Mouse (Mus musculus) liver, embryonic 12.5 days (tissue): ENCODE results near the gene Olfr324. TPM values are rescaled to one million over a fixed set of nuclear protein-coding genes. Genes with fewer than 3 reads are reported as not detected.

ENCODE experiments used
- ATAC-seq: fragments of 200-750 bp; cut with Nextera tagmentation; 2 replicates; pipeline ENCODE4 v1.8.0; 2017; ENCODE audit warnings: moderate number of reproducible peaks, mild to moderate bottlenecking, moderate library complexity
- H3K27ac ChIP-seq: fragments of 300-500 bp; sonication (generic); 2 replicates; pipeline ENCODE4 v1.5.1; 2016; ENCODE audit warnings: mild to moderate bottlenecking
- H3K27me3 ChIP-seq: fragments of 300-500 bp; sonication (generic); replicated peaks from 2 replicates; pipeline ENCODE4 v1.6.1; 2016; ENCODE audit warnings: mild to moderate bottlenecking, moderate library complexity
- H3K36me3 ChIP-seq: fragments of 300-500 bp; sonication (generic); 2 replicates; pipeline ENCODE4 v1.6.1; 2016; ENCODE audit warnings: mild to moderate bottlenecking, moderate library complexity
- H3K4me1 ChIP-seq: fragments of 300-500 bp; sonication (generic); 2 replicates; pipeline ENCODE4 v1.6.1; 2016
- H3K4me2 ChIP-seq: fragments of 300-500 bp; sonication (generic); 2 replicates; pipeline ENCODE4 v1.6.1; 2016; ENCODE audit warnings: mild to moderate bottlenecking, moderate library complexity
- H3K4me3 ChIP-seq: fragments of 300-500 bp; sonication (generic); 2 replicates; pipeline ENCODE4 v1.5.1; 2016; ENCODE audit warnings: mild to moderate bottlenecking, moderate library complexity
- H3K9ac ChIP-seq: fragments of 300-500 bp; sonication (generic); 2 replicates; pipeline ENCODE4 v1.6.1; 2016; ENCODE audit warnings: mild to moderate bottlenecking, moderate library complexity
- H3K9me3 ChIP-seq: fragments of 300-500 bp; sonication (generic); replicated peaks from 2 replicates; pipeline ENCODE4 v1.6.1; 2016; ENCODE audit warnings: mild to moderate bottlenecking, moderate library complexity
- WGBS: fragments of 180-500 bp; shearing (Covaris S2); methylation state at CpG from one replicate; pipeline ENCODE4 v1.1.7; 2016; ENCODE audit not compliant: insufficient replicate concordance; 5-methylcytosine and 5-hydroxymethylcytosine counted together
- polyA plus RNA-seq: library from polyadenylated mRNA; unstranded; fragments of >200 nt; fragmentation: Nextera tagmentation; extraction: Ambion mirVana; gene quantifications from 2 replicates; pipeline ENCODE4 v1.2.1, GENCODE M21; 2016

Olfr324 gene
- not detected in 2 replicates for polyA plus RNA-seq

- H3K4me3 ChIP-seq, result no peak within 1 kb of the TSS
- no peaks in the 10 kb centered on the region for H3K9me3 ChIP-seq
- H3K4me1 ChIP-seq, result peaks cover 8% of the 10 kb centered on the region; the same call in 1 of the 2 replicates
- H3K4me2 ChIP-seq, result no peak within 1 kb of the TSS
- WGBS, result 62% methylated on average over 6 of the region's 6 CpGs
- H3K9ac ChIP-seq, result no peak within 1 kb of the TSS
- no peak within 1 kb of the TSS for H3K27ac ChIP-seq
- ATAC-seq, result no peak
- no peaks in the 10 kb centered on the region for H3K36me3 ChIP-seq
- H3K27me3 ChIP-seq, result no peaks in the 10 kb centered on the region
Measured at GRCm38 (mm10) chr11:58594814-58595213, at the start of gene Olfr324. TSS of gene Olfr324 (plus strand) at chr11:58595114.

DNA sequence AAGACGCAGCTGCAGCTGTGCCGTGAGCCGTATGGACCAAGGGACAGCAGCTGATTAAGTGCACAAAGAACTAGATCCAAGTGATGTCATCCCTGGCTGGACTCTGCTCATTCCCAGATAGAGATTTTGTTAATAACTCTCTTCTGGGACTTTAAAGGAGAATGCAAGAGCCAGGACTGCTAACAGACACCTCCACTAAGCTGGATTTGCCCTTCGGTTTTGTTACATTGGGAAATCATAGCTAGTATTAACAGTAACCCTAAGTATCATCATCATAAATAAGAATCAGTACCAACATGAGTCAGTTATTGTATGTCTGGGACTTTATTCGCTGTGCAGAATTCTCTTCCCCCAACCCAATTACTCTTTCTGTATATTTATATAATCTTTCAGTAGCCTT, 48.6 kb upstream of the Olfr324 start, which contains the start of gene Olfr329-ps:
Gene Olfr329-ps, minus strand, starts transcription at position 101 of the 400 bp plus-strand sequence.
- no peak within 1 kb of the TSS for H3K9ac ChIP-seq
- ATAC-seq, result no peak
- no peak within 1 kb of the TSS for H3K4me2 ChIP-seq
- no peaks in the 10 kb centered on the region for H3K36me3 ChIP-seq
- H3K9me3 ChIP-seq, result no peaks in the 10 kb centered on the region
- 66% methylated on average over 5 of the region's 5 CpGs for WGBS
- H3K4me3 ChIP-seq, result no peak within 1 kb of the TSS
- no peaks in the 10 kb centered on the region for H3K27me3 ChIP-seq
- no peak within 1 kb of the TSS for H3K27ac ChIP-seq
- no peaks in the 10 kb centered on the region for H3K4me1 ChIP-seq

DNA sequence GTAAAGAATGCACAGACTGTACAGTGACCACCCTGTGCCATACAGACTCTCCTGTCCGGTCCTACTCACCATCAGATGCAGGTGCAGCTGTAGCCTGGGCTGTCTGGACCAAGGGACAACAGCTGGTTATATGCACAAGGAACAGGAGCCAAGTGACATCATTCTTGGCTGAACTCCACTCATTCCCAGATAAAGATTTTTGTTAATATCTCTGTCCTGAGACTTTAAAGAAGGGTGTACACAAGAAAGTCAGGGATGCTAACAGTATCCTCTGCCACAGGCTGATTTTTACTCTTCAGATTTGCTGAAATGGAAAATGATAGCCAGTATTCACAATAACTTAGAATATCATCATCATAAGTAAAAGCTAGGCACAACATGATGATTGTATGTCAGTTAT, 39.4 kb upstream of the Olfr324 start, which contains the start of gene Olfr328:
Gene Olfr328, minus strand, starts transcription at position 101 of the 400 bp plus-strand sequence.
- H3K4me2 ChIP-seq, result no peak within 1 kb of the TSS
- WGBS, result 55% methylated on average over 1 of the region's 1 CpGs
- ATAC-seq, result no peak

GRCm38 (mm10) chr11:58570405-58570804, 24.5 kb upstream of the Olfr324 start, which contains the start of gene Olfr224:
TSS of gene Olfr224 (minus strand) at chr11:58570553.
- no peaks in the 10 kb centered on the region for H3K4me1 ChIP-seq
- no peak for ATAC-seq
- H3K27ac ChIP-seq, result no peak within 1 kb of the TSS
- H3K36me3 ChIP-seq, result no peaks in the 10 kb centered on the region
- WGBS, result 62% methylated on average over 5 of the region's 5 CpGs
- no peak within 1 kb of the TSS for H3K4me3 ChIP-seq
- H3K9ac ChIP-seq, result no peak within 1 kb of the TSS
- no peaks in the 10 kb centered on the region for H3K9me3 ChIP-seq
- no peaks in the 10 kb centered on the region for H3K27me3 ChIP-seq
- no peak within 1 kb of the TSS for H3K4me2 ChIP-seq

More for the DNA sequence above, 39.4 kb upstream of the Olfr324 start, which contains the start of gene Olfr328:
- no peak within 1 kb of the TSS for H3K27ac ChIP-seq
- H3K4me3 ChIP-seq, result no peak within 1 kb of the TSS
- H3K4me1 ChIP-seq, result no peaks in the 10 kb centered on the region
- H3K27me3 ChIP-seq, result no peaks in the 10 kb centered on the region; the same call in 1 of the 2 replicates
- no peaks in the 10 kb centered on the region for H3K9me3 ChIP-seq
- no peak within 1 kb of the TSS for H3K9ac ChIP-seq
- H3K36me3 ChIP-seq, result no peaks in the 10 kb centered on the region

- H3K36me3 ChIP-seq, result no peaks in the 10 kb centered on the region
- 71% methylated on average over 1 of the region's 1 CpGs for WGBS
- no peaks in the 10 kb centered on the region for H3K9me3 ChIP-seq
- no peak within 1 kb of the TSS for H3K9ac ChIP-seq
- H3K27me3 ChIP-seq, result peaks cover 4% of the 10 kb centered on the region
- H3K27ac ChIP-seq, result no peak within 1 kb of the TSS
- H3K4me3 ChIP-seq, result no peak within 1 kb of the TSS
- no peaks in the 10 kb centered on the region for H3K4me1 ChIP-seq
- no peak for ATAC-seq
- H3K4me2 ChIP-seq, result no peak within 1 kb of the TSS
Measured at GRCm38 (mm10) chr11:58577430-58577829, 17.5 kb upstream of the Olfr324 start, which contains the start of gene Olfr325. TSS of gene Olfr325 (plus strand) at chr11:58577730.

DNA sequence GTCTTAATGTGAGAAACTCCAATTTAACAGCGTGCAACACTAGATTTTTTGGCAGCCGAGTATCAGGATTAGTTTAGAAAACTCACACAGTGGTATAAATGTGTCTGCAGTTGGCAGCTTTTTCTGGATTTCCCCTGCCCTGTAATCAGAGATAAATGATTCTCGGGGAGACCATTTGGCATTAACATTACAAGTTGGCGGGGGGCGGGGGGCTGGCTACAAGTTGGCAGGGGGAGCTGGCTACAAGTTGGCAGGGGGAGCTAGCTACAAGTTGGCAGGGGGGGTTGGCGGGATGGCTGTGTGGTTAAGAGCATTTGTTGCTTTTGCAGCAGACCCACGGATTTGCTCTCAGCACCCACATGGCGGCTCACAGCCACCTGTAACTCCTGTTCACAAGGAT, 16.3 kb upstream of the Olfr324 start:
- Histone ChIP-seq H3K36me3 (no peaks in the 10 kb centered on the region), H3K9ac (no peak overlapping the region), H3K4me3 (no peak overlapping the region), H3K4me1 (no peaks in the 10 kb centered on the region), H3K27ac (no peak overlapping the region), H3K27me3 (peaks cover 4% of the 10 kb centered on the region), H3K4me2 (no peak overlapping the region), H3K9me3 (no peaks in the 10 kb centered on the region)
- no peak for ATAC-seq
- WGBS, result 62% methylated on average over 8 of the region's 8 CpGs

- peak; percentile 100 for ATAC-seq
- Histone ChIP-seq H3K27me3 (no peaks in the 10 kb centered on the region), H3K9me3 (no peaks in the 10 kb centered on the region), H3K9ac (peak overlapping the region; percentile 44; the same call in 1 of the 2 replicates), H3K4me2 (peak overlapping the region; percentile 54), H3K4me3 (peak overlapping the region; percentile 21; the same call in 1 of the 2 replicates), H3K36me3 (no peaks in the 10 kb centered on the region), H3K27ac (peak overlapping the region; percentile 90), H3K4me1 (peaks cover 38% of the 10 kb centered on the region)
- 29% methylated on average over 7 of the region's 7 CpGs for WGBS
Measured at GRCm38 (mm10) chr11:58587898-58588348, 7.0 kb upstream of the Olfr324 start.

DNA sequence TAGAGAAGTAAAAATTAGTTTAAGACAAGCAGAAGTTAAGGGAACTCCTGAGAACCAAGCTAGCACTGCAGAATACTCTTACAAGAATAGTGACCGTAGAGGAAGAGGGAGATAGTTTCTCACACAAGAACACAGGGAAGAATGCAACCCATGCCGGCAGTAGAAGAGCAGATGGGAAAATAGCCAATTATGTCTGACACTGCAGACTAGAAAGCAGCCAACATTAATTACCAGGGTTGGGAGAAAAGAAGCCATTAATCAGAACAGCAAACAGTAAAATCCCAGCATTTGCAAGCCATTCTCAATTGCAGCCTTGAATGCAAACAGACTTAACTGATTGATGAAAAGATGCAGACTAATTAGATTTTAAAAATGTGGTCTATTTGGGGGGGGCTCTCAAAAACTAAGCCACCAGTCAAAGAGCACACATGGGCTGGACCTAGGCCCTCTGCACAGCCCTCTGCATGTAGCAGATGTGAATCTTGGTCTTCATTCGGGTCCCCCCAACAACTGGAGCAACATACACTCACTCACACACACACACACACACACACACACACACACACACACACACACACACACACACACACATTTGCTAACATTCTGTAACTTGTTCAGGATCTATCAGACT, 6.2 kb upstream of the Olfr324 start:
- no peaks in the 10 kb centered on the region for H3K27me3 ChIP-seq
- 77% methylated on average over 3 of the region's 3 CpGs for WGBS
- peak overlapping the region; percentile 40; the same call in 1 of the 2 replicates for H3K27ac ChIP-seq
- no peak overlapping the region for H3K4me2 ChIP-seq
- no peaks in the 10 kb centered on the region for H3K36me3 ChIP-seq
- H3K9ac ChIP-seq, result no peak overlapping the region
- no peak for ATAC-seq
- peaks cover 38% of the 10 kb centered on the region for H3K4me1 ChIP-seq
- no peaks in the 10 kb centered on the region for H3K9me3 ChIP-seq
- H3K4me3 ChIP-seq, result no peak overlapping the region

DNA sequence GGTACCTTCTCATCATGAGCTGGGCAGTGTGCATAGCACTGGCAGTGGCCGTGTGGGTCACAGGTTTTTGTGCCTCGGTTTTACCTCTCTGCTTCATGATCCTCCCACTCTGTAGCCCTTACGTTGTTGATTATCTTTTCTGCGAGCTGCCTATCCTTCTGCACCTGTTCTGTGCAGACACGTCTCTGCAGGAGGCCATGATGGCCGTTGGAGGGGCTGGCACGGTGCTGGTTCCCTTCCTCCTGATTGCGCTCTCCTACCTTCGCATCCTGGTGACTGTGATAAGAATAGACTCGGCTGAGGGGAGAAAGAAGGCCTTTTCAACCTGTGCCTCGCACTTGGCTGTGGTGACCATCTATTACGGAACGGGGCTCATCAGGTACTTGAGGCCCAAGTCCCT, 2.9 kb downstream of the Olfr324 start:
- H3K4me3 ChIP-seq, result no peak overlapping the region
- WGBS, result 64% methylated on average over 13 of the region's 13 CpGs
- H3K27ac ChIP-seq, result no peak overlapping the region
- H3K9me3 ChIP-seq, result no peaks in the 10 kb centered on the region
- no peak overlapping the region for H3K9ac ChIP-seq
- no peaks in the 10 kb centered on the region for H3K36me3 ChIP-seq
- H3K4me2 ChIP-seq, result no peak overlapping the region
- ATAC-seq, result no peak
- peaks cover 3% of the 10 kb centered on the region; the same call in 1 of the 2 replicates for H3K4me1 ChIP-seq
- H3K27me3 ChIP-seq, result no peaks in the 10 kb centered on the region

DNA sequence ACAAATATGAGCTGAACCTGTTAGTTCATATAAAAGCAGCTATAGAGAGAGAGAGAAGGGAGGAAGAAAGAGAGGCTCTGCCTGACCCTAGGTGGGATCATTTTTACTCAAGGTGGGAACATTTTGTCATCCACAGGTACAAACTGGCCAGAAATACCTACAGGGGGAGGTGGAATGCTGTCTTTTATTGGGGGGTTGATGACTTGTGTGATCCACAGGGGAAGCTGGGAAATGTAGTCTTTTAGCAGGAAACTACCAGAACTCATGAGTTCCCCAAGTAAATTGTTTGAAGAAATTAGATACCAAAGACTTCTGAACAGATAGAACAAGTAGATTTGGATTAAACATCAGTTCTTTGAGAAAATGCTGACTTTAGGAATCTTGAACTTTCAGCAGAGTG, 7.1 kb downstream of the Olfr324 start:
- no peaks in the 10 kb centered on the region for H3K9me3 ChIP-seq
- H3K4me2 ChIP-seq, result no peak overlapping the region
- no peak overlapping the region for H3K9ac ChIP-seq
- no peak overlapping the region for H3K4me3 ChIP-seq
- no peaks in the 10 kb centered on the region for H3K27me3 ChIP-seq
- no peak overlapping the region for H3K27ac ChIP-seq
- H3K36me3 ChIP-seq, result no peaks in the 10 kb centered on the region
- peaks cover 18% of the 10 kb centered on the region for H3K4me1 ChIP-seq
- ATAC-seq, result no peak

GRCm38 (mm10) chr11:58602800-58603560, 8.1 kb downstream of the Olfr324 start:
- no peaks in the 10 kb centered on the region for H3K36me3 ChIP-seq
- no peak overlapping the region for H3K27ac ChIP-seq
- H3K4me2 ChIP-seq, result no peak overlapping the region
- WGBS, result 64% methylated on average over 6 of the region's 6 CpGs
- no peak overlapping the region for H3K9ac ChIP-seq
- ATAC-seq, result peak; percentile 68; the same call in 1 of the 2 replicates
- H3K4me3 ChIP-seq, result no peak overlapping the region
- H3K27me3 ChIP-seq, result no peaks in the 10 kb centered on the region
- peaks cover 18% of the 10 kb centered on the region for H3K4me1 ChIP-seq
- H3K9me3 ChIP-seq, result no peaks in the 10 kb centered on the region

DNA sequence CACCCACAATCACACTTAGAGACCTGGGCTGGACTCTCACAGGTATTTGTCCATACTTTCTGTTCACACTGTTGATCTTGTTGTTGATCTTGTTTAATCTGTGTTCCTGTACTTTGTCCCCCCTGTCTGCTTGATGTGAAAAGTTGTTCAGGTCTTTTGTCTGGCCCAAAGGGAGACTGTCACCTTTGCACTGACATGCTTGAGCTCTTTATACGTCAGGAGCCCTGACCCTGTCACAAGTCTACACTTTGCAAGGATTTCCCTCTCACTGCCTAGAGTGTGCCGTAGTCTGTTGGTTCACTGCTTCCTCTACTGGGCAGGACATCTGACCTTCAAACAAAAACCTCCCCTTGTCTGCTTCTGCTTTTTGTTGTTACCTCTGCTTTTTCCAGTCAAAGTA, 9.8 kb downstream of the Olfr324 start:
- ATAC-seq, result no peak
- Histone ChIP-seq H3K4me1 (peaks cover 18% of the 10 kb centered on the region), H3K36me3 (no peaks in the 10 kb centered on the region), H3K27me3 (no peaks in the 10 kb centered on the region), H3K27ac (no peak overlapping the region), H3K4me2 (no peak overlapping the region), H3K9ac (no peak overlapping the region), H3K9me3 (no peaks in the 10 kb centered on the region), H3K4me3 (no peak overlapping the region)
- WGBS, result 32% methylated on average over 2 of the region's 2 CpGs
